Mouse (Mus musculus): ENCODE measurements around the gene Slc16a7.
A peak's percentile ranks its signal among the peaks of the same experiment; 100 is the strongest.

The Slc16a7 gene

DNA sequence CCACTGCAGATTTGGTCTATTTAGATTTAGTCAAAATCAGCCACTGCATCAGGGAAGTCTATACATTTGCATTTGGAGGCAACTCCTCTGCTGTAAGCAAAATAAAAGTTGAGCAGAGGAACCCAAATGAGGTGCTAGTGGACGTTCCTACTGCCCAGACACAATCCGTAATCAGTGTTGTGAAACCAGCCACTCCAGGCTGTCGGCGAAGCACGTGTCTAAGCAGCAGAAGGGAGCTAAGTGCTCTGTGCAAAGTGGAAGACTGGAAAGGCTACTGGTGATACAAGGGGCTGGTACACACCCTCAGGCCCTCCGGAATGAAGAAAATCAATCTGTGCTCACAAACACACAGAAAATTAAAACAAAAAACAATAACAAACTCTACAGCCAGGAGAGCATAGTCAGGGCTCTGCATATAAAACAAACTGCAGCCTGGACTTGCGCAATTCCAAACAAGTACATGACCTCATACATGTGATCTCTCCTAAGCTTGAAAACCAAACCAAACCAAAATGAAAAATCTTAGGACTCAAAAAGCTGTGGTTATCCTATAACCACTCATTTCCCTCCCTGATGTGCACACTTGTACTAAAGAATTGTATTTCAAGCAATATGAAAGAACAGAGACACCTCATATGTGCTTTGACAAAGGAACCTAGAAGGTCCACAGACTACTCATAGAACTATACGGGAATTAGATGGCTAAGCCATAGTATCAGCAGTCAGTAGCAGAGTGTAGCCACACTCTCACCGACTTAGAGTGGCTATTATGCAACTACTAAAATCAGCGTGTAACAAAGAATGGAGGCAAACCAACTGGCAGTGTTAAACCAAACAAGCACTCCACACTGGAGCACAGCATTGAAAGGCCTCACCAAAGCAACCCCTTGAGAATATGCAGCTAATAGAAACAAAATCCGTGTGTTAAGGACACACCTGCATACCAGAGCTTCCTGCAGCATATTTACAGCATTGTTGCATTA is 67.5 kb downstream of the Slc16a7 start:
- no peak for DNase-seq

DNA sequence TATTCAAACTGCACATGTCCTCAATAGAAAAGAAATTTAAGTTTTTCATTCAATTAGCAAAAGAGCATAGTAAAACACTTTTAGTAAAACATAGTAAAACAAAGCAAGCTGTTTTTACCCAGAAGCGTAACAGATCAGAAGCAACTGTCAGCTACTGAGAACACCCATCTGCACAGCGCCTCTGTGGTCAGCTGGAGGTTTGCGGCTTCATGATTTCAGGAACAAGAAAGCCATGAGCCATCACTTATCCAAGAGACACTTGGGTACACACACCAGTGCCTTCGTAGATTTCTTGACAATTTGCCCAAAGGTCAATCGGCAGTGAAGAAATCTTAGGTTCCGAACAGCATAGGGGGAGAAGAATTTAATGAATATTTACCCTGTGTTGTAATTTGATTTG is 71.9 kb downstream of the Slc16a7 start:
- DNase-seq: no peak

- no peak for DNase-seq
Observed at GRCm38 (mm10) chr10:125310855-125311254, 78.4 kb downstream of the Slc16a7 start.

DNA sequence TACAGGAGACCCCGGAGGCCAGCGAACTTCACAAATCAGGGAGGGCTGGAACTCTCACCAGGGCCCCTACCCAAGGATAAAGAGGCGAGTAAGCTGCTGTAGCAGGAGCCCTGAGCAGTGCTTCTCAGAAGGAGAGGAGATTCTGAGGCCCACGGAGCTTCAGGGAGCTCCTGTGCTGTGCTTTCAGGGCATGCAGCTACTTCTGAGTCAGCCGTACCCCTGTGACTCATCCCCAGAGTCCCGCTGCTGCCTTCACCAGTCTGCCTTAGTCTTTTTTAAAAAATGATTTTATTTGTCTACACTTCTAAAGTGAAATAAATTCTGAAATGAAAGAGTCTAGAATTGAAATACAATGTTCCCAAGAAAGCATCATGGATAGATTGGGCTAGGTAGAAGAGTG is 91.2 kb downstream of the Slc16a7 start:
- DNase-seq: peak; percentile 80

- DNase-seq: no peak
Observed at GRCm38 (mm10) chr10:125290320-125290719, 98.9 kb downstream of the Slc16a7 start.

- no peak for DNase-seq
Observed at GRCm38 (mm10) chr10:125288560-125288959, 100.7 kb downstream of the Slc16a7 start.

DNA sequence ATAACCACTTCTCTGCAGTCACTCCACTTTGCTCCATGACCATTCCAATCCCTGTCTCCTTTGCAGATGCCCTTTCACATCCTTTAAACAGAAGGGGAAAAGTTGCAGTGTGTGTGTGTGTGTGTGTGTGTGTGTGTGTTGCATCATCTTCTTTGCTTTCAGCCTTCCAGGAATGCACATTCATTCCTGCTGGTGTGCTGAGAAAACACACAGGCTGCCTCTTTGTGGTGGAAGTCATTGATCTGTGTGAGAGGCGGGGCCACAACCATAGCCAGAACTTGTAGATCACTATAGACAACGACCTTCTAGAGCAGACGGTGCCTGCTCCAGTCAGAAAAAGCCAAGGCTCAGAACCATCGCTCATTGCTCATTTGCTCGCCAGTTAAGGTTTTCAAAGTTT is 103.9 kb downstream of the Slc16a7 start:
- DNase-seq: no peak

- no peak for DNase-seq
Observed at GRCm38 (mm10) chr10:125275149-125275848, 114.0 kb downstream of the Slc16a7 start.

GRCm38 (mm10) chr10:125274519-125275148 is 114.6 kb downstream of the Slc16a7 start:
- no peak for DNase-seq

- DNase-seq: no peak
Observed at GRCm38 (mm10) chr10:125273759-125274158, 115.5 kb downstream of the Slc16a7 start.

- DNase-seq: no peak
Observed at GRCm38 (mm10) chr10:125271448-125271847, 117.8 kb downstream of the Slc16a7 start.

DNA sequence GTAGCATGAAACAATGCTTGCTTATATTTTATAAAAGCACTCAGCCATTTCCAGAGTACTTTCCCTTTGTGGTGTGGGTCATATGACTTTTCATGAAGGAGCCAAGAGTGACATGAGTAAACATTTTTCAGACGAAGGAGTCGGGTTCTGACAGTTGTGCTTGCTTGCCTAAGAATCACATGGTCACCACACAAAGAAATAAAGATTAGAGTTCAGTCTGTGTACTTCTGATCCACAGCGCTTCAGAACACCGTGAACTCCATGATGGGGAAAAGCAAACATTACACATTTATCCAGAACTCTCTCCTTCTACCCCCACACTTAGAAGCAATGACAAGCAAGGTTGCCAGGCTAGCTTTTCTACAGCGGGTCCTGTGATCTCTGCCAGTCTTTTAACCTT is 119.0 kb downstream of the Slc16a7 start:
- no peak for DNase-seq

DNA sequence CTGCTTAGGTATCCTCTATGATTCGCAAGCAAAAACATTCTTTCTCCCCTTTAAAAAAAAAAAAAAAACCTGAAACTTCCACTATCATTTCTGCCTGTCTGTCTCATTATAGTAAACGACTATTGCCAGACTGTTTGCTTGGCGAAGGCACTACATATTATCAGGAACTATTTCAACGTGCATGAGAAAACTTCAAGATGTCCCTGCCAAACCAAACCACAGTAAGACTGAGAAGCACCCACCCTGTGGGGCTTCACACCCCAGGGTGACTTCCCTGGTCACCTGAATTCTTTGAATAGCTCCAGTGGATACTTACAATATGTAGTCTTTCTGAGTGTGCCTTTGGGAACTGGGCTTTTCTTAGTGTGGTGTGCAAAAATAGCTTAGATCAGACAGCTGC is 122.9 kb downstream of the Slc16a7 start:
- no peak for DNase-seq

- DNase-seq: no peak
Observed at GRCm38 (mm10) chr10:125265901-125266300, 123.4 kb downstream of the Slc16a7 start.

DNA sequence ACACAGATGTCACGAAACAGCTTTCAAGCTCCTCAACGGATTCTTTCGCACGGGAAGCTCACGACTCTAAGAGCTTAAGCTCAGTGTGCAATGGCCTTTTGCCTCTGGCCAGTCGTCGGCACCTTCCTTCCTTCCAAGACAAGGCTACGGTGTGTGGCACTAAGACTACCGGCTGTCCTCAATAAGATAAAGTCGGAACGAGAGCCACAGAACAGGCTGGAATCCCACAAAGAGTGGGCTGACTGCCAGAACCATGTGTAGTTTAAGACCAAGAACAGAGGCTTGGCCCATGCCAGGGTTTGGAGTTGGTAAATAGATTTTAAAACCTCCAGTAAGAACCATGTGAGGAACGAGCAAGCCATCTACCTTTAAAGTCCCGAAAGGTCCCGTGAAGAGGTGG is 123.8 kb downstream of the Slc16a7 start:
- no peak for DNase-seq

DNA sequence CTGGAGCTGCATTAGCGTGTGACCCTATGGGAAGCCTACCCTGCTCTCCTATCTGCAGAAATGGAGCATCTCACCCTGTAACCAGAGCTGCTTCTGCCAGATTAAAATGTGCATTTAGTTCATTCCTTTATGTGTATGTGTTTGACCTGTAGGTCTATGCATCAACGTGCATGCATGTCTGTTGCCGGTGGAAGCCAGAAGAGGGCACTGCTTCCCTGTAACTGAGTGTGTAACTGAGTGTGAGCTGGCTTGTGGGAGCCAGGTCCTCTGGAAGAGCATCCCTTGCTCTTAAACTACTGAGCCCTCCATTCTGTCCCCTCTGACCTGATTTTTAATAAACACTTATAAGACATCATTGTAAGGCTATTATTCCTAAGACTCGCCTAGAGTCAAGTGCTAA is 124.3 kb downstream of the Slc16a7 start:
- DNase-seq: peak; percentile 66

DNA sequence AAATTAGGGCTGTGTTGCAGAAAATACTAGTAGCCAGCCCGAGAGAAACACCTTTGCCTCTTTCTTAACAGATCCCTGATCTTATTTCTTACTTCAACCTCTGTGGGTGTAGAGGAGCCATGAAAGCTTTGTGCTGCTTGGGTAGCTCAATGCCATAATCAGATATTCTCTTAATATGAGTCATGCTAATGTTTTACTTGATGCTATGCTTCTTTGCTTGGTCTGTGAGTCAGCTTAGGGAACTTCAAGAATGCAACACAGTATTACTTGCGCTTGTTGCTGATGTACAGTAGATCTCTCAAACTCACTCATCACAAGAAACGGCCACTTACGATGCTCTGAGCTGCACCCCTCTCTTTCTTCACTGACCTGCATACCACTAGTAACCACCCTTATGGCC is 133.4 kb downstream of the Slc16a7 start:
- no peak for DNase-seq

DNA sequence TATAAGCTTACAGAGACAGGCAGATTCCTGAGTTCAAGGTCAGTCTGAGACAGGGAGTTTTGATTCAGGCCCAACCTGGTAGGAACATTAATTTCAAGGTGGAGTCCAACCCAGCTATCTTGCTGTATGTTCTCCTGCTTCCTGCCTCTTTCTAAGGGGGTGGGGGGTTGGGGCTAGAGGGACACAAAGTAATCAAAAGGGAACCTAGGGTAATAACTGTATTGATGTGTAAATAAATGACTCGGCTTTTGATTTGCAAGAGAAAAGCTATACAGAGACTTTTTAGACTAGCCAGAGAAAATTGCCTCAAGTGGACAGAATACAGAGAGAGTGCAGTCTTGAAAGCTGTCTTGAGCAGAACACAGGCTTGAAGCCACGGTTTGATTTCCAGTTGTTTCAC is 174.7 kb downstream of the Slc16a7 start:
- no peak for DNase-seq

- DNase-seq: no peak
Observed at GRCm38 (mm10) chr10:125213805-125214204, 175.5 kb downstream of the Slc16a7 start.

- no peak for DNase-seq
Observed at GRCm38 (mm10) chr10:125187544-125187943, 201.7 kb downstream of the Slc16a7 start.

DNA sequence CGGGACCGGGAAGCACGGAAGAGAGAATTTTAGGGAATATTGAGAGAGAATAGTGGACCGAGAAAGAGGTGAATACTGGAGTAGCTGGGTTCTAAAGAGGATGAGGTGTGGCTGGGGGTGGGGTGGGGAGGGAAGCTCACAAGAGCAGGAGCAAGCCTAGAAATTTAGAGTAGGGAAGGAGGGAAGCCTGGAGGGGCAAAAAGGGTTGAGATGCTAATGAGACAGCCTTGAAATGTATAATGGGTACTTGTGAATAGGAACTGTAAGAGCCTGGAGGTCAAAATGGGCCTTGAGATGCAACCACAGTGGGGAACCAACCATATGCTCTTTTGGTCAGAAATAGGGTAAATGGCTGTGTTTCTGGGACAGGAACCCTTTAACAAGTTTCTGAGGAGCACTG is 203.9 kb downstream of the Slc16a7 start:
- DNase-seq: no peak

GRCm38 (mm10) chr10:125184146-125184545 is 205.1 kb downstream of the Slc16a7 start:
- DNase-seq: no peak

DNA sequence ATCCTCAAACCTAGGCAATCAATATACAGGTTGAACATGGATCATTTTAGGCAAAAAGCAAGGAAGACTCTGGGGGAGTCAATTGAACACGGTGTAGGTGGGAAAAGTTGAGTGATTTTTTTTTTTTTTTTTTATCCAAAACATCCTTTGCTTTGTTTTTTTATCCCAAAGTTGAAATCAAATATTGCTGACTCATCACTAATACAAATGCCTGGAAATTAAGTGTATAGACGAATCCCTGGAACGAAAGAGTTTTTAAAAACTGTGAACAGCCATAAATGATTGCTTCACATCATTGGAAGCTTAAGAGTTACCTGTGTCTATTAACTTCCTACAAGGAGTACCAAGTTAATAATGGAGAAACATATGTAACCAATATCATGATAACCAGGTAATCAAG is 206.7 kb downstream of the Slc16a7 start:
- no peak for DNase-seq

DNA sequence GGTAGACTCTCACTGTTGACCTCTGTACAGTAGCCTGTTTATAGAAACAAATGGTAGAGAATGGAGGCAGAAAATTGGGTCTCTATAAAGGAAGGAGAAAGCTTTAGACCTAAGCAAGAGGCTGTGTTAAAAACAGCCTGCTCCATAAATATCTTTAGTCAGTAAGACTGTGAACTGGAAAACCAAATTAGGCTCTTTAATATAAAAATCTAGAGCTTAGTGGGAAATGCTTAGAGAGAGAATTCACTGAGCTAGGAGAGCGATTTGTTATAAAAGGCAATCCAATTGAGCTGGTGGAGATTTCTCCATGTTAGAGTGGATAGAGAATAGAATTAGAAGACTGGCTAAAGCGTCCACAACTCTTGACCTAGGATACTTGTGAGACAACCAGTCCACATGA is 211.5 kb downstream of the Slc16a7 start:
- DNase-seq: no peak

Measured in right cerebral cortex, adult 18-20 months (tissue).